Mouse (Mus musculus): ENCODE measurements around the gene Gse1. TPM values are rescaled to one million over a fixed set of nuclear protein-coding genes. Genes with fewer than 3 reads are reported as not detected.

The Gse1 gene
- polyA plus RNA-seq, 1 experiment from 2014 or later: 6.4 TPM

DNA sequence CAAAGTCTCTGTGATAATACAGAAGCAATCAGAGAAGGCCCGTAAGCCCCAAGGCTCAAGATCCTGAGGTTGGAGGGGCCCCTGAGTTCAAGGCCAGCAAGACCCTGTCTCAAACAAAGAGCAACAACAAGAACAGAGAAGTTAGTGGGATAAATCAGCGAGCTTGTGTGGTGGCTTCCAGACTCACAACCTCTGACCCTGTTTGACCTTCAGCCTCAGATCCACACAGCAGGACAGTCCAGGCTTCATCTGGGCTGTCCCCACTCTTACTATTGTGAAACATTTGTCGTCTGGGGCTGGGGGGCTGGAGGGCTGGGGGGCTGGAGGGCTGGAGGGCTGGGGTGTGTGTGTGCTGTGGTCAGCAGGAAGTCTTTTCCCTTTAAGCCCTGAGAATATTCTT is 150.8 kb downstream of the Gse1 start:
- no peak overlapping the region for H3K4me2 ChIP-seq (replicated peaks; ENCODE audit: low read depth)
- ATAC-seq: no peak
- H3K4me3 ChIP-seq (ENCODE audit: low read depth, low read length): no peak overlapping the region
- no peak overlapping the region for H3K9ac ChIP-seq (ENCODE audit: low read depth, low read length)
- H3K27ac ChIP-seq (ENCODE audit: low read depth, low read length): no peak overlapping the region
- WGBS: 62% methylated on average over 3 of the region's 3 CpGs
- no peak for TF ChIP-seq CTCF (IDR thresholded peaks at IDR 0.05; ENCODE audit: low read depth)
- no peaks in the 10 kb centered on the region for H3K36me3 ChIP-seq (ENCODE audit: control insufficient read depth, insufficient read depth)
- H3K4me1 ChIP-seq (replicated peaks; ENCODE audit: control insufficient read depth, insufficient read depth, low read length): peaks cover 9% of the 10 kb centered on the region
- no peaks in the 10 kb centered on the region for H3K27me3 ChIP-seq (replicated peaks; ENCODE audit: control insufficient read depth, insufficient read depth, low read length)
- H3K9me3 ChIP-seq (ENCODE audit: control insufficient read depth): no peaks in the 10 kb centered on the region

DNA sequence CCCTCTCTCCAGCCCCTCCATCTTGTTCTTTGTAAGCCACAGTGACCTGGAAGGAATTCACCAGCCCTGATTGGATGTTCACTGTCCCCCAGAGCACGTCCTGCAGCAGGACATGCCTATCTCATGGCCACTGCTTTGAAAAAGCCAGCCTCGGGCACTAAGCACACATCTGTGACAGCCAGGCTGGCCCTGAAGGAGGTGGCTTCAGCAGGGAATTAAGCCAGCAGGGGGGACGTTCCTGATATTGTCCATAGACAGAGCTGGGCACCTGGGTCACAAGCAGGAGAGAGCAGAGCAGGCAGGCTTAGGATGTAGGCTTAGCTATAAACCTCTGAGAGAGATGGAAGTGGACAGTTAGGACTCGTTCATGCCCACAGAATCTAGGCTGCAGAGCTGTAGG is 153.6 kb downstream of the Gse1 start:
- H3K9me3 ChIP-seq (ENCODE audit: control insufficient read depth): no peaks in the 10 kb centered on the region
- H3K36me3 ChIP-seq (ENCODE audit: control insufficient read depth, insufficient read depth): no peaks in the 10 kb centered on the region
- H3K4me2 ChIP-seq (replicated peaks; ENCODE audit: low read depth): no peak overlapping the region
- no peak for ATAC-seq
- no peaks in the 10 kb centered on the region for H3K27me3 ChIP-seq (replicated peaks; ENCODE audit: control insufficient read depth, insufficient read depth, low read length)
- TF ChIP-seq CTCF (IDR thresholded peaks at IDR 0.05; ENCODE audit: low read depth): no peak
- no peak overlapping the region for H3K27ac ChIP-seq (ENCODE audit: low read depth, low read length)
- H3K4me1 ChIP-seq (replicated peaks; ENCODE audit: control insufficient read depth, insufficient read depth, low read length): peaks cover 9% of the 10 kb centered on the region
- 66% methylated on average over 4 of the region's 4 CpGs for WGBS
- H3K4me3 ChIP-seq (ENCODE audit: low read depth, low read length): no peak overlapping the region
- H3K9ac ChIP-seq (ENCODE audit: low read depth, low read length): no peak overlapping the region

DNA sequence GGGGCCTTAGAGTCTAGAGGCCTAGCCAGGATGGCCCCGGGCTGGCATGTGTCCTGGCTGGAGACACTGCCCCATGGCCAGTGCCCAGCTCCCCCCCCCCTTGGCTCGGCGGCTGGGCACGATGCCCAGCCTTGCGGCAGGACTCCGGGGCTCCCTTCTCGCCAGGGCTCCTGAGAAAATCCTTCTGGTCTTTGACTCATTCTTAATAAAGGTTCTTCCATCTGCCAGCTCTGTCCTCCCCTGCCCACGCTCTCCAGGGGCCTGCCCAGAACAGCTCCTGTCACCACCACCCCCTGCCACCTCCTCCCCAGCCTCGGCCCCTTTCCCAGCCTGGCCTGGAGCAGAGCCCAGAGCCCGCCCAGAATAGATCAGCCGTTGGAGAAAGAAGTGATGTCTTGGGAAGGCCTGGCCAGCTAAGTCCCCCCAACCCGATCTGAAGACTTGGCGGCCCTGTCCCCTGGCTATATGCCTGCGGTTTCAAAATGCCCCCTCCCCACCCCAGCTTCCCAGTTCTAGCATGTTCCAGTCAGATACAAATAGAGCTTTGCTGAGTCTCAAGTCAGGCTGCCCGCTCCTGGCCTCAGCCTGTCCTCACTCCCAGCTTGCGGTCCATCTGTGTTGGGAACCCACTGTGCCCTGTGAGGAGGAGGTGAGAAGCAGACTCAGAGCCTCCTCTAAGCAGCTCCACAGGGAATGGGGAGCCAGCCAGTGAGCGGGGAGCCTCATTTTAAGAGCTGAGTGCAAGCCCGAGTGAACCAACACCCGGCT is 154.4 kb downstream of the Gse1 start:
- no peaks in the 10 kb centered on the region for H3K27me3 ChIP-seq (replicated peaks; ENCODE audit: control insufficient read depth, insufficient read depth, low read length)
- H3K9ac ChIP-seq (ENCODE audit: low read depth, low read length): no peak overlapping the region
- TF ChIP-seq CTCF (IDR thresholded peaks at IDR 0.05; ENCODE audit: low read depth): no peak

GRCm38 (mm10) chr8:120383204-120383560 is 154.9 kb downstream of the Gse1 start:
- H3K27me3 ChIP-seq (replicated peaks; ENCODE audit: control insufficient read depth, insufficient read depth, low read length): no peaks in the 10 kb centered on the region
- H3K4me3 ChIP-seq (ENCODE audit: low read depth, low read length): no peak overlapping the region

More for the DNA sequence above, 154.4 kb downstream of the Gse1 start:
- Histone ChIP-seq H3K36me3 (ENCODE audit: control insufficient read depth, insufficient read depth) (no peaks in the 10 kb centered on the region), H3K4me3 (ENCODE audit: low read depth, low read length) (no peak overlapping the region), H3K4me2 (replicated peaks; ENCODE audit: low read depth) (peak overlapping the region; percentile 21; the same call in 1 of the 2 replicates), H3K9me3 (ENCODE audit: control insufficient read depth) (no peaks in the 10 kb centered on the region), H3K27ac (ENCODE audit: low read depth, low read length) (peak overlapping the region; percentile 46), H3K4me1 (replicated peaks; ENCODE audit: control insufficient read depth, insufficient read depth, low read length) (peaks cover 9% of the 10 kb centered on the region)
- ATAC-seq: no peak
- 56% methylated on average over 19 of the region's 19 CpGs for whole genome bisulfite sequencing

DNA sequence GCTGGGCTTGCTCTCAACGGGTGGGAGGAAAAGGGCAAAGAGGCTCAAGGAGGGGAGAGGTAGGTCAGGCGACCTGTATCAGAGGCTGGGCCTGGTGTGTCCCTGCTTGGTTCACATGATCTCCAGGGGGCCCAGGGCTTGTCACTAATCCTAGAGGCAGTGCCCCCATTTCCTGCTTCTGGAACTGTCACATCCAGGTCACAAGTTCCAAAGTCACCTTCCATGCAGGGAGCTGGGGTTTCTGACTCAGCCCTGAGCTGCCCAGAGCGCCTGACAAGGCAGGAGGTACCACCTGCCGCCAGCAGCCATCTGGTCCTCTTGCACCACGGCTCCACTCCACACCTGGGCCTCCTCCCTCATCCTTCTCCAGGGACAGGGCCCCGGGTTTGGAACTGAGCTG is 155.5 kb downstream of the Gse1 start:
- Histone ChIP-seq H3K27me3 (replicated peaks; ENCODE audit: control insufficient read depth, insufficient read depth, low read length) (no peaks in the 10 kb centered on the region), H3K4me2 (replicated peaks; ENCODE audit: low read depth) (peak overlapping the region; percentile 21; the same call in 1 of the 2 replicates), H3K4me1 (replicated peaks; ENCODE audit: control insufficient read depth, insufficient read depth, low read length) (peaks cover 9% of the 10 kb centered on the region), H3K9ac (ENCODE audit: low read depth, low read length) (no peak overlapping the region), H3K36me3 (ENCODE audit: control insufficient read depth, insufficient read depth) (no peaks in the 10 kb centered on the region), H3K4me3 (ENCODE audit: low read depth, low read length) (no peak overlapping the region), H3K27ac (ENCODE audit: low read depth, low read length) (0 out of 2 replicates have a peak overlapping the region, but pooled peaks have one; percentile 46), H3K9me3 (ENCODE audit: control insufficient read depth) (no peaks in the 10 kb centered on the region)
- ATAC-seq: peak; percentile 75
- TF ChIP-seq CTCF (IDR thresholded peaks at IDR 0.05; ENCODE audit: low read depth): no peak
- 33% methylated on average over 6 of the region's 6 CpGs for WGBS

More at GRCm38 (mm10) chr8:120383204-120383560, 154.9 kb downstream of the Gse1 start:
- no peak for ATAC-seq
- Histone ChIP-seq H3K9me3 (ENCODE audit: control insufficient read depth) (no peaks in the 10 kb centered on the region), H3K4me2 (replicated peaks; ENCODE audit: low read depth) (peak overlapping the region; percentile 21), H3K9ac (ENCODE audit: low read depth, low read length) (no peak overlapping the region), H3K4me1 (replicated peaks; ENCODE audit: control insufficient read depth, insufficient read depth, low read length) (peaks cover 9% of the 10 kb centered on the region), H3K27ac (ENCODE audit: low read depth, low read length) (peak overlapping the region; percentile 46), H3K36me3 (ENCODE audit: control insufficient read depth, insufficient read depth) (no peaks in the 10 kb centered on the region)
- WGBS: 75% methylated on average over 6 of the region's 6 CpGs
- TF ChIP-seq CTCF (IDR thresholded peaks at IDR 0.05; ENCODE audit: low read depth): no peak

GRCm38 (mm10) chr8:120384745-120385144 is 156.5 kb downstream of the Gse1 start:
- Histone ChIP-seq H3K9ac (ENCODE audit: low read depth, low read length) (no peak overlapping the region), H3K27ac (ENCODE audit: low read depth, low read length) (no peak overlapping the region), H3K4me3 (ENCODE audit: low read depth, low read length) (no peak overlapping the region), H3K9me3 (ENCODE audit: control insufficient read depth) (no peaks in the 10 kb centered on the region), H3K4me2 (replicated peaks; ENCODE audit: low read depth) (no peak overlapping the region), H3K36me3 (ENCODE audit: control insufficient read depth, insufficient read depth) (no peaks in the 10 kb centered on the region), H3K4me1 (replicated peaks; ENCODE audit: control insufficient read depth, insufficient read depth, low read length) (peaks cover 9% of the 10 kb centered on the region), H3K27me3 (replicated peaks; ENCODE audit: control insufficient read depth, insufficient read depth, low read length) (no peaks in the 10 kb centered on the region)
- no peak for ATAC-seq
- peak; percentile 56 for TF ChIP-seq CTCF (IDR thresholded peaks at IDR 0.05; ENCODE audit: low read depth)
